Mouse (Mus musculus): Measurements from ENCODE around the gene Efna5. TPM values are rescaled to one million over a fixed set of nuclear protein-coding genes. Genes with fewer than 3 reads are reported as not detected.

The Efna5 gene
- polyA plus RNA-seq, 1 experiment, result 0.46 TPM

- Histone ChIP-seq H3K4me1 (ENCODE audit: control insufficient read depth, insufficient read depth, insufficient read length, low read length) (no peaks in the 10 kb centered on the region), H3K27me3 (ENCODE audit: control insufficient read depth, insufficient read depth, low read length) (no peaks in the 10 kb centered on the region), H3K4me3 (ENCODE audit: low read depth, low read length) (no peak overlapping the region), H3K36me3 (ENCODE audit: control insufficient read depth, insufficient read depth, low read length) (no peaks in the 10 kb centered on the region), H3K27ac (ENCODE audit: insufficient read depth, low read depth, low read length) (no peak overlapping the region)
- WGBS, result 7% methylated on average over 6 of the region's 6 CpGs
- TF ChIP-seq POLR2A (IDR thresholded peaks at IDR 0.05; ENCODE audit: low read depth, low read length) (no peak), CTCF (IDR thresholded peaks at IDR 0.05; ENCODE audit: extremely low read depth, insufficient read length, insufficient replicate concordance, low read depth, low read length) (no peak)
Observed at GRCm38 (mm10) chr17:62687369-62687768, 193.7 kb downstream of the Efna5 start.

GRCm38 (mm10) chr17:62685181-62685580 is 195.9 kb downstream of the Efna5 start:
- H3K4me1 ChIP-seq (ENCODE audit: control insufficient read depth, insufficient read depth, insufficient read length, low read length), result no peaks in the 10 kb centered on the region
- H3K27ac ChIP-seq (ENCODE audit: insufficient read depth, low read depth, low read length), result no peak overlapping the region
- H3K27me3 ChIP-seq (ENCODE audit: control insufficient read depth, insufficient read depth, low read length), result no peaks in the 10 kb centered on the region
- no peaks in the 10 kb centered on the region for H3K36me3 ChIP-seq (ENCODE audit: control insufficient read depth, insufficient read depth, low read length)
- WGBS, result 88% methylated on average over 6 of the region's 6 CpGs
- no peak overlapping the region for H3K4me3 ChIP-seq (ENCODE audit: low read depth, low read length)
- TF ChIP-seq CTCF (IDR thresholded peaks at IDR 0.05; ENCODE audit: extremely low read depth, insufficient read length, insufficient replicate concordance, low read depth, low read length) (no peak), POLR2A (IDR thresholded peaks at IDR 0.05; ENCODE audit: low read depth, low read length) (no peak)

GRCm38 (mm10) chr17:62683142-62683541 is 198.0 kb downstream of the Efna5 start:
- Histone ChIP-seq H3K36me3 (ENCODE audit: control insufficient read depth, insufficient read depth, low read length) (no peaks in the 10 kb centered on the region), H3K4me3 (ENCODE audit: low read depth, low read length) (no peak overlapping the region), H3K27me3 (ENCODE audit: control insufficient read depth, insufficient read depth, low read length) (no peaks in the 10 kb centered on the region), H3K4me1 (ENCODE audit: control insufficient read depth, insufficient read depth, insufficient read length, low read length) (no peaks in the 10 kb centered on the region), H3K27ac (ENCODE audit: insufficient read depth, low read depth, low read length) (no peak overlapping the region)
- WGBS, result 89% methylated on average over 5 of the region's 5 CpGs
- TF ChIP-seq POLR2A (IDR thresholded peaks at IDR 0.05; ENCODE audit: low read depth, low read length), result no peak
- no peak for TF ChIP-seq CTCF (IDR thresholded peaks at IDR 0.05; ENCODE audit: extremely low read depth, insufficient read length, insufficient replicate concordance, low read depth, low read length)

GRCm38 (mm10) chr17:62681726-62682125 is 199.4 kb downstream of the Efna5 start:
- 93% methylated on average over 1 of the region's 1 CpGs for WGBS
- Histone ChIP-seq H3K27ac (ENCODE audit: insufficient read depth, low read depth, low read length) (no peak overlapping the region), H3K4me3 (ENCODE audit: low read depth, low read length) (no peak overlapping the region), H3K4me1 (ENCODE audit: control insufficient read depth, insufficient read depth, insufficient read length, low read length) (no peaks in the 10 kb centered on the region), H3K36me3 (ENCODE audit: control insufficient read depth, insufficient read depth, low read length) (no peaks in the 10 kb centered on the region), H3K27me3 (ENCODE audit: control insufficient read depth, insufficient read depth, low read length) (no peaks in the 10 kb centered on the region)
- TF ChIP-seq CTCF (IDR thresholded peaks at IDR 0.05; ENCODE audit: extremely low read depth, insufficient read length, insufficient replicate concordance, low read depth, low read length) (no peak), POLR2A (IDR thresholded peaks at IDR 0.05; ENCODE audit: low read depth, low read length) (no peak)

- Histone ChIP-seq H3K4me3 (ENCODE audit: low read depth, low read length) (no peak overlapping the region), H3K27ac (ENCODE audit: insufficient read depth, low read depth, low read length) (no peak overlapping the region), H3K36me3 (ENCODE audit: control insufficient read depth, insufficient read depth, low read length) (no peaks in the 10 kb centered on the region), H3K4me1 (ENCODE audit: control insufficient read depth, insufficient read depth, insufficient read length, low read length) (no peaks in the 10 kb centered on the region), H3K27me3 (ENCODE audit: control insufficient read depth, insufficient read depth, low read length) (no peaks in the 10 kb centered on the region)
- no peak for TF ChIP-seq CTCF (IDR thresholded peaks at IDR 0.05; ENCODE audit: extremely low read depth, insufficient read length, insufficient replicate concordance, low read depth, low read length)
- TF ChIP-seq POLR2A (IDR thresholded peaks at IDR 0.05; ENCODE audit: low read depth, low read length), result no peak
- 52% methylated on average over 1 of the region's 1 CpGs for WGBS
Observed at GRCm38 (mm10) chr17:62680737-62681136, 200.4 kb downstream of the Efna5 start.

GRCm38 (mm10) chr17:62676832-62677231 is 204.3 kb downstream of the Efna5 start:
- WGBS, result 70% methylated on average over 6 of the region's 6 CpGs
- H3K27me3 ChIP-seq (ENCODE audit: control insufficient read depth, insufficient read depth, low read length), result no peaks in the 10 kb centered on the region
- H3K4me3 ChIP-seq (ENCODE audit: low read depth, low read length), result no peak overlapping the region
- TF ChIP-seq POLR2A (IDR thresholded peaks at IDR 0.05; ENCODE audit: low read depth, low read length), result no peak
- no peak for TF ChIP-seq CTCF (IDR thresholded peaks at IDR 0.05; ENCODE audit: extremely low read depth, insufficient read length, insufficient replicate concordance, low read depth, low read length)
- H3K27ac ChIP-seq (ENCODE audit: insufficient read depth, low read depth, low read length), result no peak overlapping the region
- no peaks in the 10 kb centered on the region for H3K4me1 ChIP-seq (ENCODE audit: control insufficient read depth, insufficient read depth, insufficient read length, low read length)
- no peaks in the 10 kb centered on the region for H3K36me3 ChIP-seq (ENCODE audit: control insufficient read depth, insufficient read depth, low read length)

GRCm38 (mm10) chr17:62676409-62676808 is 204.7 kb downstream of the Efna5 start:
- no peak overlapping the region for H3K27ac ChIP-seq (ENCODE audit: insufficient read depth, low read depth, low read length)
- H3K36me3 ChIP-seq (ENCODE audit: control insufficient read depth, insufficient read depth, low read length), result no peaks in the 10 kb centered on the region
- H3K27me3 ChIP-seq (ENCODE audit: control insufficient read depth, insufficient read depth, low read length), result no peaks in the 10 kb centered on the region
- 27% methylated on average over 6 of the region's 6 CpGs for WGBS
- H3K4me3 ChIP-seq (ENCODE audit: low read depth, low read length), result no peak overlapping the region
- TF ChIP-seq POLR2A (IDR thresholded peaks at IDR 0.05; ENCODE audit: low read depth, low read length), result no peak
- TF ChIP-seq CTCF (IDR thresholded peaks at IDR 0.05; ENCODE audit: extremely low read depth, insufficient read length, insufficient replicate concordance, low read depth, low read length), result no peak
- H3K4me1 ChIP-seq (ENCODE audit: control insufficient read depth, insufficient read depth, insufficient read length, low read length), result no peaks in the 10 kb centered on the region
